Mouse (Mus musculus) erythroblast, embryonic 14.5 days (primary cell): ENCODE data around the gene Gm12695.

Experiments
- GATA1 ChIP-seq: IDR thresholded peaks from 2 replicates; pipeline ENCODE4 v1.6.1; 2012; ENCODE audit warnings: low read length, inconsistent platforms, mixed read lengths
- TAL1 ChIP-seq: IDR thresholded peaks from 3 replicates; pipeline ENCODE4 v1.6.1; 2012; ENCODE audit warnings: low read length, inconsistent platforms, mixed read lengths

GRCm38 (mm10) chr4:96687358-96687803 lies 97.6 kb downstream of the Gm12695 start:
- TF ChIP-seq GATA1 = no peak
- no peak for TF ChIP-seq TAL1
